Mouse (Mus musculus) inflammation-experienced regulatory T-cells (primary cell): ENCODE measurements around the gene Vps35l. TPM values are rescaled to one million over a fixed set of nuclear protein-coding genes. Genes with fewer than 3 reads are reported as not detected.

ENCODE experiments used
- polyA plus RNA-seq, 2 experiments: library from polyadenylated mRNA; unstranded; fragments of 100-300 nt; shearing (Covaris generic); gene quantifications; one replicate each; pipeline ENCODE4 v1.2.1; 2017

Gene Vps35l
- polyA plus RNA-seq: 10 to 100 TPM; 91.2 to 97.6 TPM

DNA sequence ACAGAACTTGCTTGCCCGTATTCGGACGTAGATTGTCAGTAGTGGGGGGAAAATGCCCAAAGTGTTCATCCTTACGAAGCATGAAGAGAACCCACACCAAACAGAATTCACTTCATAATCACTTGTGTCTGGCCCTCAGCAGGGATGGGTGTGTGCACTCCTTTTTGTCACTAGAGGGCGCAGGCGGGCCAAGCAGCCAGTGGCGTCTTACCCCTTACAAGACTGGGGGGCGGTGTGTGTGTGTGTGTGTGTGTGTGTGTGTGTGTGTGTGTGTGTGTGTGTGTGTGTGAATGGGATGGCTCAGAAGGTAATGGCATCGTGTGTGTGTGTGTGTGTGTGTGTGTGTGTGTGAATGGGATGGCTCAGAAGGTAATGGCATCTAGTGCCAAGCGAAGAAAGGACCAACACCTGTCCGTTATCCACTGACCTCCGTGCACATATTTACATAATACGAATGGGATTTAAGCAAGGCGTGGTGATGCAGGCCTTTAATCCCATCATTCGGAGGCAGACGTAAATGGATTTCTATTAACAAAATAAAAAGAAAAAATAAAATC, at the start of gene Vps35l:
Gene Vps35l, plus strand, starts transcription at position 252 of the 557 bp plus-strand sequence.

DNA sequence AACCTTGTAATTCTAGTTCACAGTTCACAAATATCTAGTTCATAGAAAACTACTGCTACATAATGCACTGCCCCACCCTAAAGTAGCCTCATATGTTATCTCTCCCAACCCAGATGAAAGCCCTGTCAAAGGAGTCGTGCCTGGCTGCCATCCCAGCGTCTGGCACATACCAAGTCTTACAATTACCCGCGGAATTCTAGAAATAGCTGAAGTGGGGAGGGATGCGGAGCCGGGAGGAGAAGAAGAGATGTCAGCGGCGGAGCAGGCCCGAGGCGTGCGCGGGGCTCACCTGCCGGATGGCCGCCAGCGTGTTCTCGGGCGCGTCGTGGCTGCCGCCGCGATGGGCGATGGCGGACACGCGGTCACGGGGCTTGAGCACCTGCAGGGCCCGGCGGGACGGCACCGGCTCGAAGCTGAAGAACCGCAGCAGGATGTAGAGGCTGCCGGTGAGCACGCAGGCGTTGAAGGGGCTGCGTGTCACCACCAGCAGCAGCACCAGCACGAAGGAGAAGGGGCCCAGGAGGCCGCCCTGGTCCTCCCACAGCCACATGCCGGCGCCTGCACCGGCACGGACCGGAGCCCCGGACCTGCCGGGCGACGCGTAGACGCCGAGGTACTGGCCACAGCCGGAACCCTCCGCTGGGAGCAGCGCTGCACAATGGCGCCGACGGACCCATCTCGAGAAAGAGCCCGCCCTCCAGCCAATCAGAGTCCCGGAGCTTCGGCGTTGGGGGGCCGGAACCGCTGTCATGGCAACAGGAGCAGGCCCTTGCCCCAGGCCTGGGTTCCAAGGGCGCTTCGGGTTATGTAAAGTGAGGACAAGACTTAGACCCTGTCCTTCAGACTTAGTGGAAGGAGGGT, 34.7 kb upstream of the Vps35l start, which contains the start of gene Gde1:
Gene Gde1, minus strand, starts transcription at position 678 of the 861 bp plus-strand sequence.

DNA sequence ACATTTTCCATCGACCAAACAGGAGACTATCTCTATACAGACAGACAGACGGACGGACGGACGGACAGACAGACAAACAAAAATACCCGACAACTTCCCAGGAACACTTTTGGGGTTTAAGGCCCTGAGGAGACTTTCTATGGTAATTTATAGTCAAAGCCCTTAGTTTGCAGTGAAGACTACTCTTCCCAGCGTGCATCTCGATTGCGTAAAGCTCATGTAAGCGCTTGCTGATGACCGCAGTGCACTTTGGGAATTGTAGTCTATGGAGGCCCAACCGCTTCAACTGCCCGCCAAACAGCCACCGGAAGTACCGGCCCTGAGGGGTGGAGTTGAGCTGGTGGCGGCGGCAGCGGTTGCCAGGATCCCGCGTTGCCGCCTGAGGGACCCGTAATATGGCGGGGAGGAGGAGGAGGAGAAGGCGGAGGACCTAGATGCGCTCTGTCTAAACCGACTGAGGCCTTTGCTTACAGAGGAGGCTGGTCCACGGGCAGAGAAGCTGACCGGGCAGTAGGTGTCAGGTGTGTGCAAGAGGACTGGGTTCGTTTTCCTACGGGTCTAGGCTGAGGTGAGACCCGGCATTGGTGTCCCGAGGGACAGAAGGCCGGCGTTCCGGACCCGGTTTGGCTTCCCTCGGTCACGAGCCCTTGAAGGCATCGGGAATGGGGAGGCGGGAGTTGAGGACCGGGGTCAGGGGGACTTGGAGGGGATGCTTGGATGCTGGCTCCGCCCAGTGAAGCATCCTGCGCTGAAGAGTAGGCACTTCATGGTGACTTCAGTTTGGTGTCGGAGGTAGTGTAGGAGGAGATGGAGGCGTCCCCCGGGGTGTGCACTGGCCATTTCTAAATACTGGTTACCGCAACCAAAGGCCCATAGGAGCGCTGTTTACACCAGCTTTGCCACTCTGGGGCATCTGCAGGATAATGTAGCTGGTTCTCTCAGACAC, 27.5 kb upstream of the Vps35l start, which contains the start of gene Ccp110:
Gene Ccp110, plus strand, starts transcription at position 325 of the 946 bp plus-strand sequence.

DNA sequence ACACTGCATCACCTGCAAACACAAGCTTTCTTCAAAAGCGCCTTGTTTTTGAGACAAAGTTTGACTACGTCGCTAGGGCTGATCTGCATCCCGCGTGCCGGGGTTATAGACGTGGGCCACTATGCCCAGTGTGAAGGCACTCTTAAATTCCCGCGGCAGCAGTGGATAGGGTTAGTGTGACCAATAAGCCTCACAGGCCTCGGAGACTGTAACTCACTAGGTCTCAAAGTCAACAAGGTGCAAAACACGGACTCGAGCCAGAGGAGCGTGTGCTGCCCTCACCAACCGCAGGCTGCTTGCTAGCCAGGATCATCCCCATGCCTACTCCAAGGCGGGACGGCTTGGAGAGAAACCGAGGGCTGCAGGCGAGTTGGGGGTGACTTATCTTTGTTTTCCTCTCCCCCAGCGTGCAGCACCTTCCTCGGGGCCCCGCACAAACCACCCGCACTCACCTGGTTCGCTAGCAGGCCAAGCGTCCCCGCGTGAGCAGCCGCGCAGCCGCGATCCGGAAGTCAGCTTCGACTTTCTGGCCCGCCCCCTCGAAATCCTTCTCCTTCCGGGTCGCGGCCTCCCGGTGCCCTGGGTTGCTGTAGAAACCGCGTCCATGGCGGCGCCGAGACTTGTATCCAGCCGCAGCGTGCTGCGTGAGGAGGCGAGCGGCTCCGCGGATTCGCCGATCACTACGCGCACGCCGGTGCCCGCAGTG, 115.3 kb downstream of the Vps35l start, which contains the start of gene Iqck:
Gene Iqck, plus strand, starts transcription at position 582 of the 706 bp plus-strand sequence.

DNA sequence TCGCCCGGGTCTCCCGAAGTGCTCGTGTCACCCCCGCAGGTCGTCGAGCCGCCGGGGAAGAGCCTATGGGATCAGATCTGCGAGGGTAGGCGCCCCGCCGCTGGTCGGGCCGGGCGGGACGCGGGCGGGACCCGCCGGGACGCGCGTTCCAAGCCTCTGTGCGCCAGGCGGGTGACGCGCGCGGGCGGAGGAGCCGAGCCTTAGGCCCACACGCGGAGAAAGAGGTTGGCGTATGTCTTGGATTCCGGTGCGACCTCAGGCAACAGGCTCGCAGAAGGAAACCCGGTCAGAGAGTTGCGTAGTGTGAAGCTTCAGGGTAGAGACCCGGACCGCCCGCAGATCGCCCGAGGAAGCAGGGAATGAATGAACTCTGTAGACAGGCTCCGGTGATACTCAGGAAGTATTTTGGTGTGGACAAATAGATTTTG, 115.9 kb downstream of the Vps35l start, which contains the start of gene Knop1:
Gene Knop1, minus strand, starts transcription at position 378 of the 428 bp plus-strand sequence.

Other genes starting within 250 kb of the Vps35l start
- gene Itpripl2, start 248.3 kb upstream of the Vps35l start, polyA plus RNA-seq: 1 to 10 TPM in 1 of 2 experiments, under 1 TPM in 1; 0.31 to 1.1 TPM
- 10 to 100 TPM in 1 of 2 experiments, 1 to 10 TPM in 1; 9.6 to 13.9 TPM for gene Coq7, start 206.9 kb upstream of the Vps35l start, polyA plus RNA-seq
- under 1 TPM; 0.04 to 0.62 TPM for gene Tmc7, start 155.5 kb upstream of the Vps35l start, polyA plus RNA-seq
- gene Tmc5, start 142.9 kb upstream of the Vps35l start, polyA plus RNA-seq: under 1 TPM; 0.31 to 0.64 TPM
- gene Gde1, start 34.4 kb upstream of the Vps35l start, polyA plus RNA-seq: 10 to 100 TPM; 46.8 to 58.0 TPM
- 1 to 10 TPM; 5.1 to 9.0 TPM for gene Ccp110, start 27.7 kb upstream of the Vps35l start, polyA plus RNA-seq
- under 1 TPM; 0.12 to 0.27 TPM for gene Iqck, start 115.5 kb downstream of the Vps35l start, polyA plus RNA-seq
- gene Knop1, start 116.0 kb downstream of the Vps35l start, polyA plus RNA-seq: 10 to 100 TPM; 32.4 to 34.7 TPM